Mouse (Mus musculus): Measurements from ENCODE around the gene D930020B18Rik. TPM values are rescaled to one million over a fixed set of nuclear protein-coding genes. Genes with fewer than 3 reads are reported as not detected.
A peak's percentile ranks its signal among the peaks of the same experiment; 100 is the strongest.

The D930020B18Rik gene
- total and polyA plus RNA-seq, 3 experiments = 0.61 to 0.65 TPM; not detected in 1

GRCm38 (mm10) chr10:121626186-121626882, 15.1 kb upstream of the D930020B18Rik start, which contains the start of gene Xpot (continued):
- no peak for TF ChIP-seq RAD21 (IDR thresholded peaks at IDR 0.05; ENCODE audit: low read depth, low read length)
- TF ChIP-seq UBTF (IDR thresholded peaks at IDR 0.05; ENCODE audit: borderline replicate concordance, insufficient read depth, low read depth, low read length) = no peak
- TF ChIP-seq GATA1 (IDR thresholded peaks at IDR 0.05; ENCODE audit: low read depth, low read length) = no peak
- no peak for TF ChIP-seq CHD1 (IDR thresholded peaks at IDR 0.05; ENCODE audit: low read depth, low read length)
- no peak for TF ChIP-seq TAL1 (IDR thresholded peaks at IDR 0.05; ENCODE audit: low read length)
- no peak for TF ChIP-seq MYB (IDR thresholded peaks at IDR 0.05; ENCODE audit: low read depth, low read length)
- no peak for TF ChIP-seq RCOR1 (IDR thresholded peaks at IDR 0.05; ENCODE audit: low read depth, low read length)
- no peak for TF ChIP-seq ZKSCAN1 (IDR thresholded peaks at IDR 0.05; ENCODE audit: low read depth, low read length)
- no peak for TF ChIP-seq E2F4 (IDR thresholded peaks at IDR 0.05; ENCODE audit: borderline replicate concordance, low read depth, low read length)
- peak; percentile 39; the same call in 1 of the 2 replicates for TF ChIP-seq ETS1 (IDR thresholded peaks at IDR 0.05; ENCODE audit: low read depth, low read length)
- TF ChIP-seq MAZ (IDR thresholded peaks at IDR 0.05; ENCODE audit: low read depth, low read length) = 0 out of 2 replicates have a peak, but pooled peaks have one; percentile 70
- peak; percentile 81 for TF ChIP-seq ZMIZ1 (IDR thresholded peaks at IDR 0.05; ENCODE audit: low read depth, low read length)
- TF ChIP-seq NELFE (IDR thresholded peaks at IDR 0.05; ENCODE audit: low read depth, low read length) = peak; percentile 71
- no peak for TF ChIP-seq EP300 (IDR thresholded peaks at IDR 0.05; ENCODE audit: low read depth in 1 of 2, low read length in 2 of 2)
- TF ChIP-seq JUND (IDR thresholded peaks at IDR 0.05; ENCODE audit: low read depth, low read length) = no peak

DNA sequence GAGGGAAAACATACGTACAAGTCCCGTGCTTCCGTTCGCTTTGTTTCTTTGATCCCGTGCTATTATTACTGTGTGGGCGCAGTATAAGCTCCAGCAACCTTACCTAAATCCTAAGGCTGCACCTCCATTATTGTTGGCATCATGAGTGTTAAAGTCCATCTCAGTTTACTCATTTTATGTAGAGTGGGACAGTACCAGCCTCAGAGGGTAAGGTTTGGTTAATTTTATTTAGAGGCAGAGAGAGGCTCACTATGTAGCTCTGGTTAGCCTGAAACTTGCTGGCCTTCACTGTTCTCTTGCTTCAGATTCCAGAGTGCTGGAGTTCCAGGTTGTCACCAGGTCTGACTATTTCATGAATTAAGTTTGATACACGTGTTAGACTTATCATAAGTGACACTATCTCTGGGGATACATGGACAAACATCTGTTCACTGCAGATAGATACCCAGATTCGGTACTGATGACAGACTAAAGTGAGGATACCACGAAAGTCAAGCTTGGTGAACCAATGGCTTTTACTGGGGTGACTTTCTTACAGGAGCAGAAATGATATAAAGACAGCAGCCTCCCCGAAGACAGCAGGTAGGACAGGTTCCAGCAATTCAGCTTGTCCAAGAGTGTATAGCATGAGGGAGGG, 14.1 kb upstream of the D930020B18Rik start:
- peaks cover 2 to 16% of the 10 kb centered on the region in 2 experiments; a peak in 3 of 4 replicates for H3K36me3 ChIP-seq (ENCODE audit: control insufficient read depth in 1 of 2, insufficient read depth in 2 of 2, low read length in 2 of 2)
- peak overlapping the region; percentile 65 to 79 for H3K4me3 ChIP-seq (ENCODE audit: control insufficient read depth in 1 of 2, insufficient read depth in 1 of 2, low read depth in 2 of 2, low read length in 2 of 2)
- H3K27ac ChIP-seq (ENCODE audit: control insufficient read depth, low read depth, low read length) = peak overlapping the region; percentile 80
- no peaks in the 10 kb centered on the region for H3K27me3 ChIP-seq (ENCODE audit: control insufficient read depth in 1 of 2, insufficient read depth in 2 of 2, low read length in 2 of 2)
- no peaks in the 10 kb centered on the region for H3K9me3 ChIP-seq (replicated peaks; ENCODE audit: insufficient read depth, low read length)
- H3K4me1 ChIP-seq (ENCODE audit: control insufficient read depth in 1 of 2, insufficient read depth in 2 of 2, low read length in 2 of 2) = peaks cover 0 to 18% of the 10 kb centered on the region in 2 experiments; a peak in 3 of 4 replicates
- peak overlapping the region; percentile 82 for H3K9ac ChIP-seq (ENCODE audit: control insufficient read depth, low read depth, low read length, poor library complexity, severe bottlenecking)
- TF ChIP-seq CHD2 (IDR thresholded peaks at IDR 0.05; ENCODE audit: low read length) (no peak), BHLHE40 (IDR thresholded peaks at IDR 0.05; ENCODE audit: borderline replicate concordance, low read depth, low read length) (no peak), HCFC1 (IDR thresholded peaks at IDR 0.05; ENCODE audit: low read depth, low read length) (0 out of 2 replicates have a peak, but pooled peaks have one; percentile 41), MYC (IDR thresholded peaks at IDR 0.05; ENCODE audit: low read depth, low read length) (peak; percentile 78; the same call in 1 of the 2 replicates), TAL1 (IDR thresholded peaks at IDR 0.05; ENCODE audit: low read length) (peak; percentile 15; the same call in 1 of the 2 replicates), UBTF (IDR thresholded peaks at IDR 0.05; ENCODE audit: borderline replicate concordance, insufficient read depth, low read depth, low read length) (no peak), USF1 (IDR thresholded peaks at IDR 0.05; ENCODE audit: low read depth, low read length) (no peak), ZC3H11A (IDR thresholded peaks at IDR 0.05; ENCODE audit: low read depth, low read length) (no peak), TBP (IDR thresholded peaks at IDR 0.05; ENCODE audit: low read depth, low read length) (peak; percentile 76), TCF12 (IDR thresholded peaks at IDR 0.05; ENCODE audit: low read depth, low read length) (0 out of 2 replicates have a peak, but pooled peaks have one; percentile 2), POLR2A (IDR thresholded peaks at IDR 0.05; ENCODE audit: control insufficient read depth in 1 of 2, insufficient read depth in 1 of 2, low read depth in 1 of 2, low read length in 2 of 2, poor library complexity in 1 of 2) (0 out of 4 replicates have a peak, but pooled peaks of 1 of the 2 experiments have one; percentile 23), EP300 (IDR thresholded peaks at IDR 0.05; ENCODE audit: low read depth in 1 of 2, low read length in 2 of 2) (peak; percentile 35 to 43; a peak in 2 of 4 replicates), POLR2AphosphoS5 (IDR thresholded peaks at IDR 0.05; ENCODE audit: borderline replicate concordance, low read depth, low read length) (no peak), ETS1 (IDR thresholded peaks at IDR 0.05; ENCODE audit: low read depth, low read length) (peak; percentile 45), MEF2A (IDR thresholded peaks at IDR 0.05; ENCODE audit: extremely low read depth, insufficient replicate concordance, low read depth, low read length, poor library complexity, severe bottlenecking) (no peak), MAX (IDR thresholded peaks at IDR 0.05; ENCODE audit: low read length) (peak; percentile 72), SIN3A (IDR thresholded peaks at IDR 0.05; ENCODE audit: low read length) (0 out of 2 replicates have a peak, but pooled peaks have one; percentile 16), GATA1 (IDR thresholded peaks at IDR 0.05; ENCODE audit: low read depth, low read length) (peak; percentile 66), POLR2AphosphoS2 (IDR thresholded peaks at IDR 0.05; ENCODE audit: low read length) (no peak), ZNF384 (IDR thresholded peaks at IDR 0.05; ENCODE audit: low read depth, low read length) (peak; percentile 86)
- DNase-seq (ENCODE audit: low read depth, low spot score) = peak; percentile 70
- peaks cover 47% of the 10 kb centered on the region for H3K79me2 ChIP-seq (ENCODE audit: control insufficient read depth, insufficient read depth, low read length, poor library complexity)
